Mouse (Mus musculus) hindbrain, embryonic 15.5 days (tissue): ENCODE measurements around the gene Ctla2b. TPM values are rescaled to one million over a fixed set of nuclear protein-coding genes. Genes with fewer than 3 reads are reported as not detected.

Source experiments
- polyA plus RNA-seq: library from polyadenylated mRNA; unstranded; fragments of >200 nt; fragmentation: Nextera tagmentation; extraction: Ambion mirVana; gene quantifications from 2 replicates; pipeline ENCODE4 v1.2.1, GENCODE M21; 2015

Gene Ctla2b
- polyA plus RNA-seq, 1 experiment from 2014 or later, result 1.2 TPM

Other genes starting within 250 kb of the Ctla2b start
- not detected in 2 replicates for gene BC051665, start 111.1 kb downstream of the Ctla2b start, polyA plus RNA-seq
- not detected in 2 replicates for gene Ctsll3, start 94.6 kb downstream of the Ctla2b start, polyA plus RNA-seq
- gene 4930486L24Rik, start 33.0 kb downstream of the Ctla2b start, polyA plus RNA-seq, result not detected in 2 replicates
- 0.13 and 0.41 TPM in 2 replicates for gene Gm49392, start 553 bp downstream of the Ctla2b start, polyA plus RNA-seq
- gene Tpbpb, start 7.4 kb upstream of the Ctla2b start, polyA plus RNA-seq, result not detected in 2 replicates
- not detected in 2 replicates for gene Gm49393, start 38.1 kb upstream of the Ctla2b start, polyA plus RNA-seq
- 0.71 and 1.5 TPM in 2 replicates for gene Gm49391, start 39.1 kb upstream of the Ctla2b start, polyA plus RNA-seq
- gene Ctla2a, start 39.2 kb upstream of the Ctla2b start, polyA plus RNA-seq, result 15.1 and 21.4 TPM in 2 replicates
- not detected in 2 replicates for gene Tpbpa, start 44.5 kb upstream of the Ctla2b start, polyA plus RNA-seq
- gene Ctsj, start 108.5 kb upstream of the Ctla2b start, polyA plus RNA-seq, result not detected in 2 replicates
- not detected in 2 replicates for gene Ctsq, start 143.2 kb upstream of the Ctla2b start, polyA plus RNA-seq